Mouse (Mus musculus): Measurements from ENCODE around the gene Fhit. TPM values are rescaled to one million over a fixed set of nuclear protein-coding genes. Genes with fewer than 3 reads are reported as not detected.

Fhit gene
- polyA plus RNA-seq, 1 experiment from 2014 or later, result 6.7 TPM

DNA sequence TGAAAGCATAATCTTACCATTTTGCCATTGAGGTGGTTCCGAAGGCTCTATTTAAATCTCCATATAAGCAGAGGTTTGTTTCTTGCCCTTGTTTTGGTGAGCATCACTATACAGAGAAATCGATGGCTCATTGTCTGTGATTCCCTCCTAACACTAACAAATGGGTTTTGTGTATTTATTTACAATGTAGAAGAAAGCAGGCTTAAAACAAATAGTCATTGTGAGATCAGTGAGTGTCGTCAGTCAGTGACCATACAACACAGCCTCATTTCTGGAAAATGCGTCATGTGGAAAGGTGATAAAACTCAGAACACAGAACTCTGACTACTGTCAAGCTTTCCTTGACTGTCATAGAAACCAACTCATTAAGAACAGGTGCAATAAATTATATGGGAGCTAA, 1632.6 kb downstream of the Fhit start:
- no peak overlapping the region for H3K9ac ChIP-seq (replicated peaks; ENCODE audit: low read length)
- no peak for ATAC-seq (ENCODE audit: low FRiP score, low TSS enrichment)
- no peaks in the 10 kb centered on the region for H3K36me3 ChIP-seq (ENCODE audit: insufficient read depth, low read length)
- H3K27ac ChIP-seq (ENCODE audit: low read length), result no peak overlapping the region
- no peaks in the 10 kb centered on the region for H3K9me3 ChIP-seq (ENCODE audit: low read length)
- no peaks in the 10 kb centered on the region for H3K27me3 ChIP-seq (ENCODE audit: insufficient read depth, low read length)
- H3K4me1 ChIP-seq (ENCODE audit: insufficient read depth, low read length), result no peaks in the 10 kb centered on the region
- no peak overlapping the region for H3K4me2 ChIP-seq (replicated peaks; ENCODE audit: low read depth, low read length)
- H3K4me3 ChIP-seq (ENCODE audit: low read length), result no peak overlapping the region
- WGBS, result 86% methylated on average over 4 of the region's 4 CpGs

GRCm38 (mm10) chr14:9526136-9526535, 1635.7 kb downstream of the Fhit start:
- WGBS, result 90% methylated on average over 3 of the region's 3 CpGs
- ATAC-seq (ENCODE audit: low FRiP score, low TSS enrichment), result no peak
- H3K9me3 ChIP-seq (ENCODE audit: low read length), result no peaks in the 10 kb centered on the region

DNA sequence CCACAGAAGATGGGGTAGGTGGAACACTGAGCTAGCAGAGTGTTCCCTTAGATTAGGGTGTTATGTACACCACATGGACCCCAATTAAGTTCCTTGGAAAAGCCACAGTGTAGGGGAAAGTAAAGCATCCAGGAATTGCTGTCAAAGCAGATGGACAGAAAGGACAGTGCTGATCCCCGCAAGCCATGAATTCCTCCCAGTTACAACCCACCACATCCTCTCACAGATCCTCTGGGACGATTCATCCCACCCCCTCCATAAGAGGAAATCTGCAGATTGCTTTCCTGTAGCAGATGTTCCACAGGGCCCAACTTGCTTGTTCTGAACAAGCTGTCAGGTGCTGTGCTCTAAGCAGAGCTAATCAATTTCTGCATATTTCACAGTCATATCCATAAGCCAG, 1644.2 kb downstream of the Fhit start:
- 64% methylated on average over 2 of the region's 2 CpGs for WGBS
- no peak overlapping the region for H3K27ac ChIP-seq (ENCODE audit: low read length)
- H3K4me1 ChIP-seq (ENCODE audit: insufficient read depth, low read length), result no peaks in the 10 kb centered on the region
- no peak for ATAC-seq (ENCODE audit: low FRiP score, low TSS enrichment)
- H3K4me2 ChIP-seq (replicated peaks; ENCODE audit: low read depth, low read length), result no peak overlapping the region
- H3K36me3 ChIP-seq (ENCODE audit: insufficient read depth, low read length), result no peaks in the 10 kb centered on the region
- H3K4me3 ChIP-seq (ENCODE audit: low read length), result no peak overlapping the region
- H3K9ac ChIP-seq (replicated peaks; ENCODE audit: low read length), result no peak overlapping the region
- H3K9me3 ChIP-seq (ENCODE audit: low read length), result no peaks in the 10 kb centered on the region
- H3K27me3 ChIP-seq (ENCODE audit: insufficient read depth, low read length), result no peaks in the 10 kb centered on the region

More at GRCm38 (mm10) chr14:9526136-9526535, 1635.7 kb downstream of the Fhit start:
- Histone ChIP-seq H3K27ac (ENCODE audit: low read length) (no peak overlapping the region), H3K4me1 (ENCODE audit: insufficient read depth, low read length) (no peaks in the 10 kb centered on the region), H3K4me2 (replicated peaks; ENCODE audit: low read depth, low read length) (no peak overlapping the region), H3K36me3 (ENCODE audit: insufficient read depth, low read length) (no peaks in the 10 kb centered on the region), H3K27me3 (ENCODE audit: insufficient read depth, low read length) (no peaks in the 10 kb centered on the region), H3K9ac (replicated peaks; ENCODE audit: low read length) (no peak overlapping the region), H3K4me3 (ENCODE audit: low read length) (no peak overlapping the region)

DNA sequence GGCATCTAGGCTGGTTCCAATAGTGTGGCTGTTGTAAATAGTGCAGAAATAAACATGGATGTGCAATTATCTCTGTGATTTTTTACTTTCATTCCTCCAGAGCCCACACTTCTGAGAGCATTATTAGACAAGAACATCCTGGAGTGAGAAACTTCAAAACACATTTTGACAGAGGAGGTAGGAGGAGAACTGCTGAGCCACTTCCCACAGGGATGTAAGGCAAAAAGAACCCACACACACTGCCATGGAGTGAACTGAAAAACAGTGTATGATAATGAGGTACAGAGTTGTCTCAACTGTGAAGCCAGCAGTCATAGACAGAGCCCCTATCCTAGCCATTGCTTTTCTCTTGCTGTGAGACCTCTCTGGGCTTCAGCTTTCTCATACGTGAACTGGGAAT, 1652.2 kb downstream of the Fhit start:
- no peak for ATAC-seq (ENCODE audit: low FRiP score, low TSS enrichment)
- no peaks in the 10 kb centered on the region for H3K36me3 ChIP-seq (ENCODE audit: insufficient read depth, low read length)
- no peaks in the 10 kb centered on the region for H3K9me3 ChIP-seq (ENCODE audit: low read length)
- no peak overlapping the region for H3K4me2 ChIP-seq (replicated peaks; ENCODE audit: low read depth, low read length)
- H3K4me3 ChIP-seq (ENCODE audit: low read length), result no peak overlapping the region
- no peak overlapping the region for H3K27ac ChIP-seq (ENCODE audit: low read length)
- H3K27me3 ChIP-seq (ENCODE audit: insufficient read depth, low read length), result no peaks in the 10 kb centered on the region
- H3K4me1 ChIP-seq (ENCODE audit: insufficient read depth, low read length), result no peaks in the 10 kb centered on the region
- H3K9ac ChIP-seq (replicated peaks; ENCODE audit: low read length), result no peak overlapping the region
- 92% methylated on average over 1 of the region's 1 CpGs for WGBS

Other genes starting within 250 kb of the Fhit start
- gene Gm3839, start 194.7 kb upstream of the Fhit start, polyA plus RNA-seq (2015; fragmentation: Nextera tagmentation; extraction: Ambion mirVana), result 1.6 TPM in 2 replicates

Measured in kidney, embryonic 16.5 days (tissue).